Mouse (Mus musculus): ENCODE results near the gene Herpud1. TPM values are rescaled to one million over a fixed set of nuclear protein-coding genes. Genes with fewer than 3 reads are reported as not detected.

The Herpud1 gene
- polyA plus RNA-seq, 1 experiment from 2014 or later: 52.0 TPM

DNA sequence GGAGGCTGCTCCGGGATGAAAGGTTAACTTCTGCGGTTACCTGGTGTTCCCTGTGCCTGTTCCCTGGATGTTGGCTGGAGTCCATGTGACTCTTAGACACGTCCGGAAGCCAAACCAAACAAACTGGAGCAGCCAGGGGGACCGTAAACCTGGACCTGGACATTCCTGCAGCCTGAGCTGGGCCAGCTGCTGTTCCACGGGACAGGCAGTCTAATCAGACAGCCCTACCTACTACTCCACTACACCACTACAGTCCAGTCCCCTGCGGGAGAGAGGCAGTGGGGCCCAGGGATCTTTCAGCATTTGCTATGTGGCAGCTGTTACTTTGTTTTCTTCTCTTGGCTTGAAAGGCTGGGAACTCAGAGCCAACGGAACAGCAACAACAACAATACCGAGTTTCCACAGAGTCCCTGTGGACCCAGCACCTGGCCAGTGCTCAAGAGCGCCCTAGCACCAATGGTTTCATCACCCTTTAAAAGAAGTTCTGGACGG is 8.5 kb upstream of the Herpud1 start:
- Histone ChIP-seq H3K9ac (no peak overlapping the region), H3K4me1 (no peaks in the 10 kb centered on the region), H3K4me2 (no peak overlapping the region), H3K9me3 (no peaks in the 10 kb centered on the region), H3K36me3 (replicated peaks) (no peaks in the 10 kb centered on the region), H3K4me3 (replicated peaks) (no peak overlapping the region), H3K27me3 (no peaks in the 10 kb centered on the region), H3K27ac (no peak overlapping the region)
- WGBS: 83% methylated on average over 11 of the region's 11 CpGs
- ATAC-seq (ENCODE audit: low FRiP score): no peak

- Histone ChIP-seq H3K9me3 (no peaks in the 10 kb centered on the region), H3K27ac (no peak overlapping the region), H3K27me3 (no peaks in the 10 kb centered on the region), H3K4me2 (no peak overlapping the region), H3K4me3 (replicated peaks) (no peak overlapping the region), H3K9ac (no peak overlapping the region), H3K36me3 (replicated peaks) (no peaks in the 10 kb centered on the region), H3K4me1 (no peaks in the 10 kb centered on the region)
- ATAC-seq (ENCODE audit: low FRiP score): no peak
- WGBS: 88% methylated on average over 15 of the region's 15 CpGs
These were observed 7.3 kb upstream of the Herpud1 start for GRCm38 (mm10) chr8:94378763-94379415.

DNA sequence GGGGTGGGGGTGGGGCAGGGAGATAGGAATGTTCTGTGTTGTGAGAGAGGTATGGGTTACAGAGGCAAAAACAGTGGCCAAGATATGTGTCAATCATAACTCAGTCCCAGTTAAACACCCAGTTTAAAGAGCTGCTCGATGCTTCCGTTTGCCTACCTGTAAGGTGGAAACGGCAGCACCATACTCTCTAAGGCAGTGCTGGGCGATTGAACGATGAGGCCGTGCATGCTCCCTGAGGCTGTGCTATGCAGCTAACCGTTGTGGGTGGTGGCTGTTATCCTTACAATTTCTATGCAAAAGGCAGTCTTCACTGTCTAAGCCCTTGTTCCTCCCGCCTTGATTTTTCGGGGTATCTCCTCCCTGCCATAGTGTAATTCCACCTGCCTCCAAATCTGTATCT is 6.6 kb upstream of the Herpud1 start:
- no peak for ATAC-seq (ENCODE audit: low FRiP score)

GRCm38 (mm10) chr8:94384166-94384565 is 2.1 kb upstream of the Herpud1 start:
- Histone ChIP-seq H3K27ac (no peak overlapping the region), H3K9me3 (no peaks in the 10 kb centered on the region), H3K27me3 (no peaks in the 10 kb centered on the region), H3K9ac (no peak overlapping the region), H3K36me3 (replicated peaks) (no peaks in the 10 kb centered on the region), H3K4me2 (no peak overlapping the region), H3K4me1 (peaks cover 17% of the 10 kb centered on the region), H3K4me3 (replicated peaks) (no peak overlapping the region)
- WGBS: 91% methylated on average over 7 of the region's 7 CpGs
- no peak for ATAC-seq (ENCODE audit: low FRiP score)

More for the DNA sequence above, 6.6 kb upstream of the Herpud1 start:
- H3K36me3 ChIP-seq (replicated peaks): no peaks in the 10 kb centered on the region
- WGBS: 90% methylated on average over 9 of the region's 9 CpGs
- H3K27me3 ChIP-seq: no peaks in the 10 kb centered on the region
- H3K27ac ChIP-seq: no peak overlapping the region
- no peaks in the 10 kb centered on the region for H3K9me3 ChIP-seq
- H3K9ac ChIP-seq: no peak overlapping the region
- no peak overlapping the region for H3K4me3 ChIP-seq (replicated peaks)
- H3K4me1 ChIP-seq: no peaks in the 10 kb centered on the region
- no peak overlapping the region for H3K4me2 ChIP-seq

DNA sequence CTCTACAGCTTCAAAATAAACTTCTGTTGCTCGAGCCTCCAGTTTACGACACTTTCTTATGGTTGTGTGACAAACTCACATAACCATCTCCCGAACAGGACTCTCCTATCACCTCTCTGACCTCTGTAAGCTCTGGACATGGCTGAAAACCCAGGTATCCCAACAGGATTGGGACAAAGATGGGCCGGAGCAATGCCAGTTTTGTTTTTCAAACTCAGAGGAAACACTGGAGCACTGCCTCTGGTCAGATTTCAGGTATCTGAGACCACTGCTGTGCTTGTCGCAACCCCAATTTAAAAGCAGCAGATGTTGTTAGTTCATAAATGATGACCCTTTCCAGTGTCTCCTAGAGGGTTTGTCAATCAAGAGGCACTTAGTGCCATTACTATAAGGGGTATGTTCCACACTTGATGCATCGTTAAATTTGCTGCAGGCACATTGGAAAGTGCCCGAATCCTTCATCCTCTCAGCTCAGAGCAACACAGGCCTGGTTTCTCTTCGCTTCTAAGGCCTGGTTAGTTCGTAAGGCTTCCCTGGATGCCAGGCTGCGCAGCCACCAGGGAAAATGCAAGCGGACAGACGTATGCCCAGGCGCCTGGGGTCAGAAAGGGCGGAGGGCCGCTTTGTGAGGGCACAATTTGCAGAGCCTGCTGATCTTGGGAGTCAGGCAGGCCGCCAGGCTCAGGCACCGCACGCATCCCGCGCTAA is 578 bp upstream of the Herpud1 start:
- Histone ChIP-seq H3K9me3 (no peaks in the 10 kb centered on the region), H3K4me2 (peak overlapping the region; percentile 83), H3K9ac (peak overlapping the region; percentile 85), H3K27ac (peak overlapping the region; percentile 83), H3K4me1 (peaks cover 17% of the 10 kb centered on the region), H3K4me3 (replicated peaks) (peak overlapping the region; percentile 83), H3K27me3 (no peaks in the 10 kb centered on the region), H3K36me3 (replicated peaks) (peaks cover 12% of the 10 kb centered on the region)
- 29% methylated on average over 20 of the region's 20 CpGs for WGBS
- no peak for ATAC-seq (ENCODE audit: low FRiP score)

DNA sequence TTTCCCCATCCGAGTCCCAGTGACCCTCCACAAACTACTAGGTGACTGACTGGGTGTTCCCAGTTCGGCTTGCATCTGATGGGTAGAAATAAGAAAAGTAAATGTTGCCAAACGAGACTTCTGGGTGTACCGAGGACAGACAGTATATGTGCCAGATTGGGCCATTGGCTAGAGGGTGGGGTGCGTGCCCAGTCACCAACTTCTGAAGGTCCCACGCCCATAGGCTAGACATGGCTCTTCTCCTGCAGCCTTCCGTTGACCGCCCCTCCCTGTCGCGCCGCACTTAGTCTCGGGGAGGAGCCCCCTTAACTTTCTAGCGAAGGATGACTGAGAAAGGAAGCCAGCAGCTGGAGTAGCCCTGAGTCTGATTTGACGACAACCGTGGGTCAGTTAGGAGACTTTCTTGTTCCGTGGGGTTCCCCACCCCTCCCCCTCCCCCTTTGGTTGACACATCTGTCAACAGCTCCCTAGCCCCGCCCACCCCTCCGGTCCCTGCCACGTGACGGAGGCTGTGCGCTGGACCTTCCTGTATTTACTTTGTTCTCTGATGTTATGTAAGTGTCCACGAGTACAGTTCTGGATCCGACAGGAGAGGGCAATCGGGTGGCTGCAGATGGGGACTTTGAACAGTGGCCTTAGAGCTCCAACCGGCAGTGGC is 918 bp downstream of the Herpud1 start:
- Histone ChIP-seq H3K4me2 (peak overlapping the region; percentile 83), H3K36me3 (replicated peaks) (peaks cover 27% of the 10 kb centered on the region), H3K27me3 (no peaks in the 10 kb centered on the region), H3K9ac (peak overlapping the region; percentile 85), H3K4me1 (peaks cover 17% of the 10 kb centered on the region), H3K4me3 (replicated peaks) (peak overlapping the region; percentile 83), H3K27ac (peak overlapping the region; percentile 87; the same call in 1 of the 2 replicates), H3K9me3 (no peaks in the 10 kb centered on the region)
- peak; percentile 40 for ATAC-seq (ENCODE audit: low FRiP score)
- under 1% methylated on average over 25 of the region's 25 CpGs for WGBS

- peaks cover 34% of the 10 kb centered on the region for H3K36me3 ChIP-seq (replicated peaks)
- peaks cover 17% of the 10 kb centered on the region for H3K4me1 ChIP-seq
- H3K4me2 ChIP-seq: peak overlapping the region; percentile 83
- no peaks in the 10 kb centered on the region for H3K27me3 ChIP-seq
- 38% methylated on average over 6 of the region's 6 CpGs for WGBS
- peak overlapping the region; percentile 83 for H3K4me3 ChIP-seq (replicated peaks)
- H3K27ac ChIP-seq: no peak overlapping the region
- peak overlapping the region; percentile 85 for H3K9ac ChIP-seq
- ATAC-seq (ENCODE audit: low FRiP score): no peak
- no peaks in the 10 kb centered on the region for H3K9me3 ChIP-seq
These were observed 1.5 kb downstream of the Herpud1 start for GRCm38 (mm10) chr8:94387785-94388184.

- no peak overlapping the region for H3K27ac ChIP-seq
- H3K9ac ChIP-seq: no peak overlapping the region
- no peak for ATAC-seq (ENCODE audit: low FRiP score)
- no peaks in the 10 kb centered on the region for H3K9me3 ChIP-seq
- H3K4me3 ChIP-seq (replicated peaks): no peak overlapping the region
- H3K4me2 ChIP-seq: no peak overlapping the region
- H3K27me3 ChIP-seq: no peaks in the 10 kb centered on the region
- H3K36me3 ChIP-seq (replicated peaks): peaks cover 46% of the 10 kb centered on the region
- WGBS: 93% methylated on average over 6 of the region's 6 CpGs
- peaks cover 17% of the 10 kb centered on the region for H3K4me1 ChIP-seq
These were observed 3.3 kb downstream of the Herpud1 start for GRCm38 (mm10) chr8:94389531-94389930.

DNA sequence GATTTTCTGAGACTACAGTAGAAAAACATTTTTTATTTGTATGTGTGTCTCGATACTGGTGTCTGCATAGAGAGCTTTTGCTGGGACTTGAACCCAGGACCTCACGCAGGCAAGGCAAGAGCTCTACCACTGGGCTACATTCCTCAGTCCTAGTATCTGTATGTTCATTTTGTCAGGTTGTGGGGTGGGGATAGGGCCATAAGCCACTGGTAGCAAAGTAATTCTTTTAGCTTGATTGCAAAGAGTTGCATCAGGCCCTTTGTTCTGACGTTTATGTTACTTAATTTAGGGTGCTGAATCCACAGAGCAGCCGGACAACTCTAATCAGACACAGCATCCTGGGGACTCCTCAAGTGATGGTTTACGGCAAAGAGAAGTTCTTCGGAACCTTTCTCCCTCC is 4.2 kb downstream of the Herpud1 start:
- H3K4me1 ChIP-seq: peaks cover 16% of the 10 kb centered on the region
- ATAC-seq (ENCODE audit: low FRiP score): no peak
- H3K4me3 ChIP-seq (replicated peaks): no peak overlapping the region
- peaks cover 55% of the 10 kb centered on the region for H3K36me3 ChIP-seq (replicated peaks)
- no peaks in the 10 kb centered on the region for H3K27me3 ChIP-seq
- WGBS: 96% methylated on average over 6 of the region's 6 CpGs
- H3K27ac ChIP-seq: no peak overlapping the region
- no peaks in the 10 kb centered on the region for H3K9me3 ChIP-seq
- H3K9ac ChIP-seq: no peak overlapping the region
- H3K4me2 ChIP-seq: no peak overlapping the region

- H3K9me3 ChIP-seq: no peaks in the 10 kb centered on the region
- WGBS: 94% methylated on average over 8 of the region's 8 CpGs
- no peak for ATAC-seq (ENCODE audit: low FRiP score)
- peaks cover 59% of the 10 kb centered on the region for H3K36me3 ChIP-seq (replicated peaks)
- no peaks in the 10 kb centered on the region for H3K27me3 ChIP-seq
- peaks cover 11% of the 10 kb centered on the region for H3K4me1 ChIP-seq
- H3K9ac ChIP-seq: no peak overlapping the region
- H3K4me2 ChIP-seq: no peak overlapping the region
- H3K4me3 ChIP-seq (replicated peaks): no peak overlapping the region
- H3K27ac ChIP-seq: no peak overlapping the region
These were observed 4.7 kb downstream of the Herpud1 start for GRCm38 (mm10) chr8:94390910-94391309.

DNA sequence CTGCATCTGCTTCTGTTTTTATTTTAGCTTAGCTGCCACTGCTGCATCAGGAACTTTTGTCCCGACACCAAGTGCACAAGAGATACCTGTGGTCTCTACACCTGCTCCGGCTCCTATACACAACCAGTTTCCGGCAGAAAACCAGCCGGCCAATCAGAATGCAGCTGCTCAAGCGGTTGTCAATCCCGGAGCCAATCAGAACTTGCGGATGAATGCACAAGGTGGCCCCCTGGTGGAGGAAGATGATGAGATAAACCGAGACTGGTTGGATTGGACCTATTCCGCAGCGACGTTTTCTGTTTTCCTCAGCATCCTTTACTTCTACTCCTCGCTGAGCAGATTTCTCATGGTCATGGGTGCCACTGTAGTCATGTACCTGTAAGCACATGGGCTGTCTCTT is 5.9 kb downstream of the Herpud1 start:
- WGBS: 87% methylated on average over 12 of the region's 12 CpGs
- Histone ChIP-seq H3K4me2 (no peak overlapping the region), H3K9ac (no peak overlapping the region), H3K36me3 (replicated peaks) (peaks cover 59% of the 10 kb centered on the region), H3K4me1 (peaks cover 11% of the 10 kb centered on the region), H3K4me3 (replicated peaks) (no peak overlapping the region), H3K27ac (no peak overlapping the region), H3K27me3 (no peaks in the 10 kb centered on the region), H3K9me3 (no peaks in the 10 kb centered on the region)
- ATAC-seq (ENCODE audit: low FRiP score): no peak

DNA sequence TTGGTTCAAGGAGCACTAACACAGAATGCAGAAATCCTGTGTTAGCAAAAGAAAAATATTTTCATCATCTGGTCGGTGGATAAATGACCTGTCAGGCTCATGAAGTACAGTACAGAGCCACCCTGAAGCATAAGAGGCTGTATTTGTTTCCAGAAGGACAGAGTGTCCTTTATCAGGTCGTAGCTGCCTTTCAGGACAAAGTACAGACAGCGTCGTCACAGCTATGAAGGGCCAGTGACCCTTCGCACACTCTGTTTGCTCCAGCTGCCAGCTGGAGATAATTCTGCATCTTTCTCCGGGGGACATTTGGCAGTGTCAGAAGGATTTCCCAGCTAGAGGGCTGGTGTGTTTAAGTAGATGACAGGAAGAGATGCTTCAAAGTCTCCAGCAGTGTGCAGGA is 6.4 kb downstream of the Herpud1 start:
- H3K27ac ChIP-seq: no peak overlapping the region
- ATAC-seq (ENCODE audit: low FRiP score): no peak
- WGBS: 89% methylated on average over 6 of the region's 6 CpGs
- H3K4me2 ChIP-seq: no peak overlapping the region
- no peaks in the 10 kb centered on the region for H3K27me3 ChIP-seq
- no peak overlapping the region for H3K9ac ChIP-seq
- peaks cover 59% of the 10 kb centered on the region for H3K36me3 ChIP-seq (replicated peaks)
- no peak overlapping the region for H3K4me3 ChIP-seq (replicated peaks)
- no peaks in the 10 kb centered on the region for H3K9me3 ChIP-seq
- H3K4me1 ChIP-seq: peaks cover 9% of the 10 kb centered on the region
